Mouse (Mus musculus) lung, adult 2 months (tissue): Measurements from ENCODE around the gene Prpf6. TPM values are rescaled to one million over a fixed set of nuclear protein-coding genes. Genes with fewer than 3 reads are reported as not detected.

ENCODE experiments used
- DNase-seq: peaks from one replicate; pipeline ENCODE4 v3.0.0; 2022
- H3K4me1 ChIP-seq: fragments of 200-500 bp; 2 replicates; pipeline ENCODE4 v1.6.1; 2011; ENCODE audit warnings: low read length; ENCODE audit not compliant: control insufficient read depth, insufficient read depth
- H3K4me3 ChIP-seq: fragments of 200-500 bp; replicated peaks from 2 replicates; pipeline ENCODE3; 2011; ENCODE audit warnings: low read depth, mild to moderate bottlenecking, control low read depth, low read length; ENCODE audit errors: extremely low read depth
- CTCF ChIP-seq: fragments of 200-500 bp; IDR thresholded peaks from 2 replicates; pipeline ENCODE4 v1.5.1; 2011; ENCODE audit warnings: mild to moderate bottlenecking, low read length, control low read depth; ENCODE audit not compliant: insufficient read depth
- POLR2A ChIP-seq: fragments of 200-500 bp; IDR thresholded peaks from 2 replicates; pipeline ENCODE4 v1.6.1; 2011; ENCODE audit warnings: low read depth, mild to moderate bottlenecking, control low read depth, low read length, borderline replicate concordance; ENCODE audit errors: extremely low read depth
- WGBS: fragments of 180-500 bp; shearing (Covaris S2); methylation state at CpG from one replicate; pipeline ENCODE4 v1.1.7; 2018; 5-methylcytosine and 5-hydroxymethylcytosine counted together
- polyA plus RNA-seq: library from polyadenylated mRNA; depleted of rRNA; stranded (reverse); fragments of >200 nt; gene quantifications from 2 replicates; pipeline ENCODE4 v1.2.3, GENCODE M21; 2012

Prpf6 gene
- polyA plus RNA-seq, 1 experiment: 21.5 TPM

- WGBS: 90% methylated on average over 1 of the region's 1 CpGs
- Histone ChIP-seq H3K4me1 (no peaks in the 10 kb centered on the region), H3K4me3 (no peak overlapping the region)
- DNase-seq: no peak
- TF ChIP-seq POLR2A: no peak
- TF ChIP-seq CTCF: no peak
Measured at GRCm38 (mm10) chr2:181579681-181580080, 12.0 kb upstream of the Prpf6 start.

GRCm38 (mm10) chr2:181580131-181580772, 11.4 kb upstream of the Prpf6 start:
- no peaks in the 10 kb centered on the region for H3K4me1 ChIP-seq
- TF ChIP-seq POLR2A (no peak), CTCF (no peak)
- WGBS: 71% methylated on average over 5 of the region's 5 CpGs
- peak; percentile 2 for DNase-seq
- H3K4me3 ChIP-seq: no peak overlapping the region

- TF ChIP-seq CTCF (peak; percentile 95), POLR2A (peak; percentile 55; the same call in 1 of the 2 replicates)
- H3K4me3 ChIP-seq: peak overlapping the region; percentile 90
- H3K4me1 ChIP-seq: no peaks in the 10 kb centered on the region
- under 1% methylated on average over 11 of the region's 11 CpGs for WGBS
- peak; percentile 76 for DNase-seq
Measured at GRCm38 (mm10) chr2:181581016-181581401, 10.7 kb upstream of the Prpf6 start.

- H3K4me3 ChIP-seq: peak overlapping the region; percentile 90
- DNase-seq: peak; percentile 89
- WGBS: under 1% methylated on average over 49 of the region's 49 CpGs
- TF ChIP-seq CTCF (no peak), POLR2A (peak; percentile 58; the same call in 1 of the 2 replicates)
- no peaks in the 10 kb centered on the region for H3K4me1 ChIP-seq
Measured at GRCm38 (mm10) chr2:181581402-181582120, 10.1 kb upstream of the Prpf6 start.

- peak; percentile 4 for DNase-seq
- Histone ChIP-seq H3K4me1 (no peaks in the 10 kb centered on the region), H3K4me3 (no peak overlapping the region)
- WGBS: 92% methylated on average over 2 of the region's 2 CpGs
- TF ChIP-seq POLR2A (no peak), CTCF (no peak)
Measured at GRCm38 (mm10) chr2:181582358-181582757, 9.3 kb upstream of the Prpf6 start.

- no peak overlapping the region for H3K4me3 ChIP-seq
- TF ChIP-seq POLR2A (no peak), CTCF (no peak)
- peak; percentile 1 for DNase-seq
- WGBS: 85% methylated on average over 1 of the region's 1 CpGs
- H3K4me1 ChIP-seq: no peaks in the 10 kb centered on the region
Measured at GRCm38 (mm10) chr2:181582939-181583338, 8.7 kb upstream of the Prpf6 start.

GRCm38 (mm10) chr2:181583460-181584257, 8.0 kb upstream of the Prpf6 start:
- DNase-seq: no peak
- TF ChIP-seq CTCF (no peak), POLR2A (no peak)

GRCm38 (mm10) chr2:181584411-181584942, 7.2 kb upstream of the Prpf6 start, which contains the start of gene Uckl1:
Uckl1 (minus strand) TSS chr2:181584892.
- no peak for DNase-seq
- WGBS: 91% methylated on average over 4 of the region's 4 CpGs
- Histone ChIP-seq H3K4me1 (no peaks in the 10 kb centered on the region), H3K4me3 (no peak within 1 kb of the TSS)
- TF ChIP-seq POLR2A (no peak), CTCF (no peak)

More at GRCm38 (mm10) chr2:181583460-181584257, 8.0 kb upstream of the Prpf6 start:
- 86% methylated on average over 3 of the region's 3 CpGs for whole genome bisulfite sequencing
- no peak overlapping the region for H3K4me3 ChIP-seq
- no peaks in the 10 kb centered on the region for H3K4me1 ChIP-seq

GRCm38 (mm10) chr2:181585506-181585905, 6.2 kb upstream of the Prpf6 start:
- no peak for TF ChIP-seq CTCF
- TF ChIP-seq POLR2A: no peak
- 85% methylated on average over 5 of the region's 5 CpGs for WGBS
- no peak for DNase-seq
- H3K4me1 ChIP-seq: no peaks in the 10 kb centered on the region
- no peak overlapping the region for H3K4me3 ChIP-seq
